Mouse (Mus musculus): ENCODE measurements around the gene Mettl23.

DNA sequence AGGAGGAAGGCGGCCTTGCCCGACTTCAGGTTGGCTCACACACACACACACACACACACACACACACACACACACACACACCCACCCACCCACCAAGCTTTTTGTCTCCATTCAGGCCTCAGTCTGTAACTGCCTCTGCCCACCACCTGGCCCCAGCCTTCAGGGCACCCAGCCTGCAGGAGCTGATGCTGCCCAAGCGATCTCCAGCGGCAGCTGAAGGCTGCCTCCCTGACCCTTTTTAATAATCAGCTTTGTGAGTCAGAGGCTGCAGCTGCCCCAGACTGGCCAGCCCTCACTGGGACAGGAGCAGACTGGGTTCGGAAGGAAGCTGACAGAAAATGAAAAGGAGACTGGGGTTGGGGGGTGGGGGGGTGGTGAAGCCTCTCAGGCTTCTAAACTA, 17.8 kb upstream of the Mettl23 start:
- TF ChIP-seq CTCF (IDR thresholded peaks at IDR 0.05; ENCODE audit: low read depth, low read length) (no peak), POLR2A (IDR thresholded peaks at IDR 0.05; ENCODE audit: extremely low read depth, insufficient read depth, low read length) (no peak)
